Mouse (Mus musculus) lung, postnatal 0 days (tissue): ENCODE measurements around the gene Traf3ip1. TPM values are rescaled to one million over a fixed set of nuclear protein-coding genes. Genes with fewer than 3 reads are reported as not detected.

ENCODE experiments used
- ATAC-seq: fragments of 200-750 bp; cut with Nextera tagmentation; 2 replicates; pipeline ENCODE4 v1.8.0; 2017; ENCODE audit warnings: moderate library complexity
- DNase-seq: peaks from one replicate; pipeline ENCODE4 v3.0.0-alpha.2; 2016; ENCODE audit warnings: low spot score
- H3K27ac ChIP-seq: fragments of 300-500 bp; sonication (generic); 2 replicates; pipeline ENCODE4 v1.5.1; 2014; ENCODE audit warnings: antibody characterized with exemption, mild to moderate bottlenecking, low read length, mixed read lengths
- H3K27me3 ChIP-seq: fragments of 300-500 bp; sonication (generic); replicated peaks from 2 replicates; pipeline ENCODE4 v1.6.1; 2014; ENCODE audit warnings: low read length, mixed read lengths; ENCODE audit not compliant: insufficient read depth
- H3K36me3 ChIP-seq: fragments of 300-500 bp; sonication (generic); 2 replicates; pipeline ENCODE4 v1.6.1; 2014; ENCODE audit warnings: low read length, mixed read lengths; ENCODE audit not compliant: insufficient read depth
- H3K4me1 ChIP-seq: fragments of 300-500 bp; sonication (generic); 2 replicates; pipeline ENCODE4 v1.6.1; 2014; ENCODE audit warnings: antibody characterized with exemption, low read depth, low read length, mixed read lengths; ENCODE audit not compliant: insufficient read depth
- H3K4me2 ChIP-seq: fragments of 300-500 bp; sonication (generic); replicated peaks from 2 replicates; pipeline ENCODE4 v1.6.1; 2014; ENCODE audit warnings: low read depth, mild to moderate bottlenecking, low read length, moderate library complexity, mixed read lengths
- H3K4me3 ChIP-seq: fragments of 300-500 bp; sonication (generic); 2 replicates; pipeline ENCODE4 v1.5.1; 2014; ENCODE audit warnings: low read depth, low read length
- H3K9ac ChIP-seq: fragments of 300-500 bp; sonication (generic); replicated peaks from 2 replicates; pipeline ENCODE4 v1.6.1; 2014; ENCODE audit warnings: low read depth, mild to moderate bottlenecking
- H3K9me3 ChIP-seq: fragments of 300-500 bp; sonication (generic); 2 replicates; pipeline ENCODE4 v1.6.1; 2016; ENCODE audit warnings: low read length, mixed read lengths
- CTCF ChIP-seq: IDR thresholded peaks from 2 replicates; pipeline ENCODE4 v1.5.1; 2016; ENCODE audit warnings: antibody characterized with exemption, mild to moderate bottlenecking
- EP300 ChIP-seq: IDR thresholded peaks from 2 replicates; pipeline ENCODE4 v1.6.1; 2016; ENCODE audit warnings: antibody characterized with exemption, mild to moderate bottlenecking, control low read depth
- WGBS: fragments of 180-500 bp; shearing (Covaris S2); extraction: QIAGEN DNeasy Blood & Tissue Kit; methylation state at CpG from one replicate; pipeline ENCODE4 v1.1.7; 2014; 5-methylcytosine and 5-hydroxymethylcytosine counted together
- polyA plus RNA-seq: library from polyadenylated mRNA; unstranded; fragments of >200 nt; fragmentation: Nextera tagmentation; extraction: Ambion mirVana; gene quantifications from 2 replicates; pipeline ENCODE4 v1.2.1, GENCODE M21; 2015

The Traf3ip1 gene
- polyA plus RNA-seq, 1 experiment from 2014 or later = 11.0 TPM

- DNase-seq (peak; percentile 11), ATAC-seq (peak; percentile 24; the same call in 1 of the 2 replicates)
- H3K9ac ChIP-seq = no peak overlapping the region
- no peak overlapping the region for H3K4me3 ChIP-seq
- WGBS = 50% methylated on average over 2 of the region's 2 CpGs
- H3K4me1 ChIP-seq = no peaks in the 10 kb centered on the region
- no peaks in the 10 kb centered on the region for H3K27me3 ChIP-seq
- no peak overlapping the region for H3K4me2 ChIP-seq
- TF ChIP-seq EP300 (no peak), CTCF (no peak)
- no peaks in the 10 kb centered on the region for H3K9me3 ChIP-seq
- no peak overlapping the region for H3K27ac ChIP-seq
- H3K36me3 ChIP-seq = no peaks in the 10 kb centered on the region
Measured at GRCm38 (mm10) chr1:91533483-91533882, 39.0 kb downstream of the Traf3ip1 start.

GRCm38 (mm10) chr1:91533961-91534723 lies 39.7 kb downstream of the Traf3ip1 start:
- ATAC-seq = peak; percentile 42; the same call in 1 of the 2 replicates
- peak; percentile 14 for DNase-seq
- Histone ChIP-seq H3K4me2 (no peak overlapping the region), H3K4me3 (no peak overlapping the region), H3K36me3 (no peaks in the 10 kb centered on the region), H3K27ac (no peak overlapping the region), H3K4me1 (no peaks in the 10 kb centered on the region), H3K9ac (no peak overlapping the region), H3K27me3 (no peaks in the 10 kb centered on the region), H3K9me3 (no peaks in the 10 kb centered on the region)
- 56% methylated on average over 19 of the region's 19 CpGs for WGBS
- TF ChIP-seq CTCF = peak; percentile 54
- no peak for TF ChIP-seq EP300

- WGBS = 21% methylated on average over 13 of the region's 22 CpGs
- ATAC-seq = no peak
- Histone ChIP-seq H3K9me3 (no peaks in the 10 kb centered on the region), H3K36me3 (no peaks in the 10 kb centered on the region), H3K27ac (no peak overlapping the region), H3K4me1 (peaks cover 11% of the 10 kb centered on the region; the same call in 1 of the 2 replicates), H3K4me2 (no peak overlapping the region), H3K9ac (no peak overlapping the region), H3K27me3 (no peaks in the 10 kb centered on the region), H3K4me3 (no peak overlapping the region)
- no peak for DNase-seq
- TF ChIP-seq CTCF = no peak
- no peak for TF ChIP-seq EP300
Measured at GRCm38 (mm10) chr1:91537786-91538569, 43.5 kb downstream of the Traf3ip1 start.

GRCm38 (mm10) chr1:91538570-91538929 lies 44.1 kb downstream of the Traf3ip1 start:
- Histone ChIP-seq H3K4me3 (no peak overlapping the region), H3K4me1 (peaks cover 11% of the 10 kb centered on the region; the same call in 1 of the 2 replicates), H3K27me3 (no peaks in the 10 kb centered on the region), H3K36me3 (no peaks in the 10 kb centered on the region), H3K9ac (no peak overlapping the region), H3K27ac (no peak overlapping the region; the same call in 1 of the 2 replicates), H3K4me2 (no peak overlapping the region), H3K9me3 (no peaks in the 10 kb centered on the region)
- ATAC-seq (no peak), DNase-seq (peak; percentile 15)
- 33% methylated on average over 1 of the region's 1 CpGs for WGBS
- TF ChIP-seq CTCF (no peak), EP300 (no peak)

GRCm38 (mm10) chr1:91539246-91539645 lies 44.8 kb downstream of the Traf3ip1 start:
- Histone ChIP-seq H3K27me3 (no peaks in the 10 kb centered on the region), H3K9me3 (no peaks in the 10 kb centered on the region), H3K27ac (no peak overlapping the region), H3K4me1 (peaks cover 11% of the 10 kb centered on the region; the same call in 1 of the 2 replicates), H3K36me3 (no peaks in the 10 kb centered on the region), H3K4me2 (0 out of 2 replicates have a peak overlapping the region, but pooled peaks have one; percentile 5), H3K4me3 (no peak overlapping the region), H3K9ac (no peak overlapping the region)
- ATAC-seq (no peak), DNase-seq (no peak)
- 18% methylated on average over 6 of the region's 6 CpGs for WGBS
- TF ChIP-seq CTCF = no peak
- no peak for TF ChIP-seq EP300

- TF ChIP-seq CTCF (no peak), EP300 (no peak)
- whole genome bisulfite sequencing = 2% methylated on average over 22 of the region's 22 CpGs
- no peaks in the 10 kb centered on the region for H3K27me3 ChIP-seq
- peak; percentile 27 for DNase-seq
- H3K4me1 ChIP-seq = peaks cover 11% of the 10 kb centered on the region; the same call in 1 of the 2 replicates
- H3K4me2 ChIP-seq = peak overlapping the region; percentile 95
- no peaks in the 10 kb centered on the region for H3K9me3 ChIP-seq
- peak overlapping the region; percentile 44; the same call in 1 of the 2 replicates for H3K27ac ChIP-seq
- ATAC-seq = peak; percentile 3; the same call in 1 of the 2 replicates
- H3K4me3 ChIP-seq = peak overlapping the region; percentile 79
- peak overlapping the region; percentile 6; the same call in 1 of the 2 replicates for H3K9ac ChIP-seq
- H3K36me3 ChIP-seq = no peaks in the 10 kb centered on the region; the same call in 1 of the 2 replicates
Measured at GRCm38 (mm10) chr1:91539704-91540270, 45.3 kb downstream of the Traf3ip1 start.
